Mouse (Mus musculus) liver, embryonic 11.5 days (tissue): ENCODE measurements around the gene Uqcr11. TPM values are rescaled to one million over a fixed set of nuclear protein-coding genes. Genes with fewer than 3 reads are reported as not detected.

Source experiments
- ATAC-seq: fragments of 200-750 bp; cut with Nextera tagmentation; replicated peaks from 2 replicates; pipeline ENCODE4 v1.8.0; 2017; ENCODE audit warnings: moderate number of reproducible peaks, mild to moderate bottlenecking, moderate TSS enrichment, moderate library complexity; ENCODE audit not compliant: low FRiP score
- DNase-seq: peaks from one replicate; pipeline ENCODE4 v3.0.0-alpha.2; 2017; ENCODE audit warnings: low spot score
- H3K27ac ChIP-seq: fragments of 300-500 bp; sonication (generic); 2 replicates; pipeline ENCODE4 v1.5.1; 2014; ENCODE audit warnings: mild to moderate bottlenecking, low read depth, low read length, control low read depth
- H3K27me3 ChIP-seq: fragments of 300-500 bp; sonication (generic); replicated peaks from 2 replicates; pipeline ENCODE4 v1.6.1; 2014; ENCODE audit warnings: low read length, mixed read lengths; ENCODE audit not compliant: control insufficient read depth, insufficient read depth
- H3K36me3 ChIP-seq: fragments of 300-500 bp; sonication (generic); 2 replicates; pipeline ENCODE4 v1.6.1; 2014; ENCODE audit warnings: mild to moderate bottlenecking, low read length, moderate library complexity, mixed read lengths; ENCODE audit not compliant: control insufficient read depth, insufficient read depth
- H3K4me1 ChIP-seq: fragments of 300-500 bp; sonication (generic); replicated peaks from 2 replicates; pipeline ENCODE4 v1.6.1; 2014; ENCODE audit warnings: low read length, mixed read lengths; ENCODE audit not compliant: control insufficient read depth, insufficient read depth
- H3K4me2 ChIP-seq: fragments of 300-500 bp; sonication (generic); 2 replicates; pipeline ENCODE4 v1.6.1; 2014; ENCODE audit warnings: mild to moderate bottlenecking, control low read depth, moderate library complexity
- H3K4me3 ChIP-seq: fragments of 300-500 bp; sonication (generic); 2 replicates; pipeline ENCODE4 v1.5.1; 2014; ENCODE audit warnings: low read depth, low read length, control low read depth
- H3K9ac ChIP-seq: fragments of 300-500 bp; sonication (generic); 2 replicates; pipeline ENCODE4 v1.6.1; 2014; ENCODE audit warnings: low read depth, low read length, control low read depth
- H3K9me3 ChIP-seq: fragments of 300-500 bp; sonication (generic); 2 replicates; pipeline ENCODE4 v1.6.1; 2016; ENCODE audit warnings: low read length, inconsistent platforms, mixed read lengths; ENCODE audit not compliant: control insufficient read depth
- WGBS: fragments of 180-500 bp; shearing (Covaris S2); extraction: QIAGEN DNeasy Blood & Tissue Kit; methylation state at CpG from one replicate; pipeline ENCODE4 v1.1.7; 2014; 5-methylcytosine and 5-hydroxymethylcytosine counted together
- polyA plus RNA-seq: library from polyadenylated mRNA; unstranded; fragments of >200 nt; fragmentation: Nextera tagmentation; extraction: Ambion mirVana; gene quantifications from 2 replicates; pipeline ENCODE4 v1.2.1, GENCODE M21; 2014

Uqcr11 gene
- polyA plus RNA-seq, 1 experiment from 2014 or later = 866 TPM

DNA sequence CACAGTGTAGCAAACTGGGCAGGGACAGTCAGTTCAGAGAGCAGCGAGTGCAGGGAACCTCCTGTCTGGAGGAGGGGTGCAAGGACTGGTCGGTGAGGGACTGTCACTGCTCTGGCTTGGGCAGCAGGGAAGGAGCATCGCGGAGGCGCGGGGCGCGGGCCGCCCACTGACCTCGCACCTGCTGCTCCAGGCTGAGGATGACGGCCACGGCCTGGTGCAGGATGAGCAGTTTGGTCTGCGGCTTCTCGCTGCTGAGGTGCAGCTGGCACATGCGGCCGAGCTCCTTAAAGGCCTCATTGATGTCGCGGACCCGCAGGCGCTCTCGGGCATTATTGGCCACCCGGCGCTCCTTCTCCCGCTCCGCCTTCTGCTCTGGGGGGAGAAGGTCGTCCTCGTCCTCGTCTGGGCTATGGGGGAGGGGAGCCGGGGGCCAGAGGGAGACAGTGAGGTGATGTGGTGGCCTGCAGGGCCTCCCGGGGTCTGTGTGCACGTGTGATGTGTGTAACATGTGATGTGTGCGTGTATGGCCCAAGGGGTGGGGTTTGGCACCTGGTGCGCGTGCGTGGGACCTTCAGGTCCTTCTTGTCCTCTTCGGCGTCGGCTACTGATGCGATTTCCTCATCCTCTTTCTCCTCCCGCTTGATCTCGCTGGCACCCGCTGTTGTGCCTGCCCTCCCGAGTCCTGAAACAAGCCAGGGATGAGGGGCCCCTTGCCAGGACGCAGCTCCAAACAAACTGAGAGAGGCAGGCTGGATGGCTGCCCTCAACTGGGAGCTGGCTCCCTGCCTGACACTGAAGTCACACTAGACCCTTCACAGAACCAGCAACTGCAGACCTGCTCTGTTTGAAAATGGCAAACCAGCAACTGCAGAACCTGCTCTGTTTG, 6.3 kb upstream of the Uqcr11 start:
- DNase-seq (no peak), ATAC-seq (no peak)
- Histone ChIP-seq H3K27ac (no peak overlapping the region), H3K4me1 (peaks cover 1% of the 10 kb centered on the region; the same call in 1 of the 2 replicates), H3K4me2 (no peak overlapping the region), H3K36me3 (peaks cover 78% of the 10 kb centered on the region), H3K4me3 (no peak overlapping the region), H3K27me3 (no peaks in the 10 kb centered on the region), H3K9me3 (no peaks in the 10 kb centered on the region), H3K9ac (no peak overlapping the region)
- WGBS = 92% methylated on average over 44 of the region's 44 CpGs

DNA sequence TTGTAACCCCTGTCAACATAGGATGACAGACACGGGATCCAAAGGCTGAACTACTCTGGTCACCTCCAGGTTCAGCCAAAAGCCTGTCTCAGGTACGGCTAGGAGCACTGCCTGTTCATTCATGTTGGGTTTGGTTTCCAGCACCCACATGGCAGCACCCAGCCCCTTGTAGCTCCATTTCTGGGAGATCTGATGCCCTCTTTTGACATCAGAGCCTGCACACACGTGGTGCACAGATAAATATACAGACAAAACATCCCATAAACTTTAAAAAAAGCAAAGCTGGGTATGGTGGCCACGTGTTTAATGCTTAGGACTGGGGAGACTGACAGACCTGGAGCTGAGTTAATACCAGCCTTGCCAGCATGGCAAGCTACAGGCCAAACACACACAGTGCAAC, 1.3 kb upstream of the Uqcr11 start:
- peaks cover 24% of the 10 kb centered on the region for H3K4me1 ChIP-seq
- peak overlapping the region; percentile 85 for H3K4me3 ChIP-seq
- H3K27me3 ChIP-seq = no peaks in the 10 kb centered on the region
- ATAC-seq (no peak), DNase-seq (no peak)
- H3K9ac ChIP-seq = peak overlapping the region; percentile 84
- WGBS = 47% methylated on average over 4 of the region's 4 CpGs
- H3K9me3 ChIP-seq = no peaks in the 10 kb centered on the region
- H3K27ac ChIP-seq = peak overlapping the region; percentile 96
- H3K36me3 ChIP-seq = peaks cover 45% of the 10 kb centered on the region
- H3K4me2 ChIP-seq = peak overlapping the region; percentile 95

DNA sequence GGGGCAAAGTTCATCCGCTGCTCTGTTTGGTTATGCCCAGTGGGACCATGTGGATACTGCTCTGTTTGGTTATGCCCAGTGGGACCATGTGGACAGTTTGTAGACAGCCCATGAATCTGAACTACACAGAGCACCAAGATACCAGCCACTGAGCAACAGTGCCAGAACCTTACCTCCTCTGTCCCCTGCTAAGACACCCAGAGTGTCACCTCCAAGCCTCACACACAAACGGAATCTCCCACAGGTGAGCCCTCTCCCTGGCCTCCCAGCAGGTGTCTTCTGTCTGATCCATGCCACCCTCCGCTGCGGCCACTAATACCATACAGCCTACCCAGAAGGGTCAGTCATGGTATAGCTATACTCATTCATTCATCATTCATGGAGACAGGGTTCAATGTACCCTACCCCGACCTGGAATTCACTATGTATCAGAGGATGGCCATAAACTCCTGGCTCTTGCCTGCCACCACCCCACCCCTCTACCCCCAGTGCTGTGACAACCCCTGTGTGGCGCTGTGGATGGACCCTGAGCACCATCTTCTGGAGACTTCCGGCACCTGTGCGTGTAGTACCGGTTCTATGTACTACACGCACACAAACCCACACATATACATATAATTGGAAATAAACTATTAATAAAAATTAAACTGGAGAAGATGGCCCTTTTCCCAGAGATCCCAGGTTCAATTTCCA, 1.0 kb downstream of the Uqcr11 start:
- Histone ChIP-seq H3K9ac (peak overlapping the region; percentile 84), H3K4me2 (peak overlapping the region; percentile 95), H3K27me3 (no peaks in the 10 kb centered on the region), H3K9me3 (no peaks in the 10 kb centered on the region), H3K4me3 (peak overlapping the region; percentile 85), H3K27ac (peak overlapping the region; percentile 96), H3K4me1 (peaks cover 30% of the 10 kb centered on the region), H3K36me3 (peaks cover 30% of the 10 kb centered on the region)
- DNase-seq = no peak
- ATAC-seq = no peak
- 47% methylated on average over 10 of the region's 10 CpGs for WGBS

DNA sequence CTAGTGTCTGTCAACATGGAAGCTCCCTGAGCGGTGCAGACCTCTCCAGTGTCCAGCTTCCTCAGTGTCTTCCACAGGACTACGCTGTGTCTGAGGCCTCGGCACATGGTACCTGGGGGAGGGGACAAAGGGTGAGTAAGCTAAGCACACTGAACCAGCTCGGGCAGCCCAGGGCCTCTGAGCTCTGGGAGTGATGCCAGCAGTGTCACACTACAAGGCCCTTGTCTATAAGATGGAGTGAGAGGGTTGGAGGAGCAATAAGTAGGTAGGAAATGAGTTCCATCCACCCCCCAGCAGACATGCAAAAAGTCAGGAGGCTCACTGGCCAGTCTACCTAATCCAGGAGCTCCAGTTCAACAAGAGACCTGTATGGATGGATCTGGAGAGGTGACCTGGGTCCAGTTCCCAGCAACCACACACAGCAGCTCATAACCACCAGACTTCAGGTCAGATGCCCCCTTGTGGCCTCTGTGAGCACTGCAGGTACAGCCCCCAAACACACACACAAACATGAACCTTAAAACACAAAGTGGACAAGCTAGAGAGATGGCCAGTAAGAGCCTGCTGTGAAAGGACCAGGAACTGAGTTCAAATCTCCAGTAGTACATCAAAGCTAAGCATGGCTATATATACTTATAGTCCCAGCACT, 3.5 kb downstream of the Uqcr11 start:
- ATAC-seq = no peak
- Histone ChIP-seq H3K4me3 (0 out of 2 replicates have a peak overlapping the region, but pooled peaks have one; percentile 7), H3K9ac (no peak overlapping the region), H3K9me3 (no peaks in the 10 kb centered on the region), H3K27me3 (no peaks in the 10 kb centered on the region), H3K36me3 (peaks cover 25% of the 10 kb centered on the region), H3K4me1 (peaks cover 39% of the 10 kb centered on the region), H3K4me2 (no peak overlapping the region), H3K27ac (no peak overlapping the region)
- no peak for DNase-seq
- 89% methylated on average over 4 of the region's 4 CpGs for WGBS

DNA sequence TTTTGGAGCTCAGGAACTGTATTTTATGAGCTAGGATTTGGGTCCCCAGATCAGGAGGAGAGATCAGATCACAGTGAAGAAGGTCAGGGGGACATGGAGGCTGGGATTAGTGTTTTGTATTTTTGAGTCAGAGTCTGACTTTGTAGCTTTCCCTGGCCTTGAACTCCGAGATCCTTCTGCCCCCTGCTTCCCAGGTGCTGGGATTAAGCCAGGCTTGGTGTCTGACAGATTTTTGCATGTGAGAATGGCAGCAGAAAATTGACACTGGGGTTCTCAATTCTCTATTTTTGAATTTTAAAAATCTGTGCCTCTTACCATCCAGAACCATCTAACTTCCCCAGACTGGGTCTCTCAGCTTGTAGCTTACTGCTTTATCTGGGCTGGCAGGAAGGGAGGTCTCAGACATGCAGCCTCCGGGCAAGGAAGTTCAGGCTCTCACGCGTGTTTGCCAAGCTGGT, 5.9 kb downstream of the Uqcr11 start:
- H3K4me2 ChIP-seq = peak overlapping the region; percentile 97
- peak overlapping the region; percentile 77 for H3K4me3 ChIP-seq
- DNase-seq (no peak), ATAC-seq (no peak)
- no peaks in the 10 kb centered on the region for H3K27me3 ChIP-seq
- H3K9ac ChIP-seq = peak overlapping the region; percentile 90
- 58% methylated on average over 4 of the region's 4 CpGs for WGBS
- H3K36me3 ChIP-seq = peaks cover 25% of the 10 kb centered on the region
- H3K4me1 ChIP-seq = peaks cover 40% of the 10 kb centered on the region
- peak overlapping the region; percentile 93 for H3K27ac ChIP-seq
- no peaks in the 10 kb centered on the region for H3K9me3 ChIP-seq

DNA sequence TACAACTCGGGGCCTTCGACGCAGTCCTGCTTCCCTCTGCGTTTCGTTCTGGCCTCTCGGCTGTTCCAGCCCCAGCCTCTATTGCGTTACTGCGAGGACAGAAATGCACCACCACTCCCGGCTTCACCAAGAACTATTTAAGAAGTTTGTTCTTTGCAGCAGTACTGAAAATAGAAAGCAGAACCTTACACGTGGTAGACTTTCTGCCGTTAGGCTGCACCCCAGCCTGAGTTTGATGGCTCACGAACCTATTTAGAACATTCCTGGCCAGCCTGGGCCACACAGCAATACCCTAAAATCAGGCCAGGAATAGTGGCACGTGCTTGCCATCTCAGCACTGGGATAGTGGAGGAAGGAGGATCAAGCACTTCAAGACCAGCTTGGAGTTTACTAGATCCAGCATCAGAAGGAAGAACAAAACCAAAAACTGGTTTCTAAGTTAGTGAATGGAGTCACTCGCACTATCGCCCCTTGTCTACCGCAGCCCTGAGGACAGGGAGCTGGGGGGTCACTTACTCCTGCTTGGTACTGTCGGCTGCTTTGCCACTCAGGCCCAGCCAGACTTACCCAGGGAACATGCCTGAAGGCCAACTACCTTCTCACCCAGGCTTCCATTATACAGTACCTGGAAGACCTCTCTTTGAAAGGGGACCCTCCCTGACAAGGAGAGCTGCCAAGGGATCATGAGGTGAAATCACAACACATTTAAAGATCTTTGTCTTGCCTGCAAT, 6.5 kb downstream of the Uqcr11 start:
- H3K27me3 ChIP-seq = no peaks in the 10 kb centered on the region
- peak overlapping the region; percentile 93 for H3K27ac ChIP-seq
- no peak for DNase-seq
- H3K36me3 ChIP-seq = peaks cover 29% of the 10 kb centered on the region
- H3K4me3 ChIP-seq = peak overlapping the region; percentile 77
- H3K9me3 ChIP-seq = no peaks in the 10 kb centered on the region
- H3K4me1 ChIP-seq = peaks cover 34% of the 10 kb centered on the region
- no peak for ATAC-seq
- peak overlapping the region; percentile 90 for H3K9ac ChIP-seq
- 14% methylated on average over 17 of the region's 17 CpGs for WGBS
- peak overlapping the region; percentile 97 for H3K4me2 ChIP-seq

DNA sequence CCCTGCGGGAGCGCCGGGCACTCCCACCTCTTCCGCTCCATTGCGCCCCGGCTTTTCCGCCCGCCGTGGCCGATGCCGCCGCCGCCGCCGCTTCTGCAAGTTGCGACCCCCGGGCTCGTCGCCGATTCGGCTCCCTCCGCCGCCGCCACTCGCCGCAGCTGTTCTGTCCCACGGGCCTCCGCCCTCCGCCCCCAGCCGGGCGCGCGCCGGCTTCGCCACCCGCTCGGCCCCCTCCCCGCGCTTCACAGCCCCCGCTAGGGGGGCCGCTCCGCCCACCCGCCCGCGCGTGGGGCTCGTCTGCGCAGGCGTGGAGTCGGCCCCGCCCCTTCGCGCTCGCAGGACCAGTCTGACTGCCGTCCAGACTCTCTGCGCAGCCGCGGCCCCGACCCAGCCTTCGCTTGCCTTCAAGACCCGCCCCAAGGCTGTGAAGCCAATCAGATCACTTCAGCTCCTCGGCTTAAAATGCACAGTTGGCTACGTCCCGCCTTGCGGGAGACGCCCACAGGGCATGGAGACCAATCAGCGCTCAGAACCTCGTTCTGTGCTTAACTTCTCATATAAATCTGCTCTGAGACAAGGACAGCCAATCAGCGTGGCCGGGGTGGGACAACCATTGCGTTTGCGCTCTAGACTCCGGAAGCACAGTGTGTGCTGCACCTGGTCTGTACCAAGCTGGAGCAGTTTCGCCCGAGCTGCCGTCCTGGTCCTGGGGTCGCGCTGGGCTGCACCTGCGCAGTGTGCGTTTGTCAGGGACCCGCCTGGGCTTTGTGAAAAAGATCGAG, 7.2 kb downstream of the Uqcr11 start, which contains the start of gene Mbd3:
Gene Mbd3 (minus strand): TSS at position 360 of the 782 bp plus-strand sequence.
- H3K9me3 ChIP-seq = no peaks in the 10 kb centered on the region
- peak within 1 kb of the TSS; percentile 97 for H3K4me2 ChIP-seq
- peaks cover 29% of the 10 kb centered on the region for H3K4me1 ChIP-seq
- H3K9ac ChIP-seq = peak within 1 kb of the TSS; percentile 90
- H3K27ac ChIP-seq = peak within 1 kb of the TSS; percentile 99
- WGBS = under 1% methylated on average over 76 of the region's 82 CpGs
- peak within 1 kb of the TSS; percentile 77 for H3K4me3 ChIP-seq
- peaks cover 35% of the 10 kb centered on the region for H3K36me3 ChIP-seq
- no peaks in the 10 kb centered on the region for H3K27me3 ChIP-seq
- ATAC-seq (peak; percentile 93), DNase-seq (peak; percentile 98)
